Mouse (Mus musculus) forebrain, embryonic 15.5 days (tissue): Measurements from ENCODE around the gene 1110051M20Rik. TPM values are rescaled to one million over a fixed set of nuclear protein-coding genes. Genes with fewer than 3 reads are reported as not detected.
A peak's percentile ranks its signal among the peaks of the same experiment; 100 is the strongest.

ENCODE experiments used
- ATAC-seq: fragments of 200-750 bp; cut with Nextera tagmentation; replicated peaks from 2 replicates; pipeline ENCODE4 v1.8.0; 2017; ENCODE audit warnings: mild to moderate bottlenecking, moderate TSS enrichment, moderate library complexity
- H3K27ac ChIP-seq: fragments of 300-500 bp; sonication (generic); replicated peaks from 2 replicates; pipeline ENCODE4 v1.5.1; 2015; ENCODE audit warnings: mild to moderate bottlenecking, inconsistent platforms
- H3K27me3 ChIP-seq: fragments of 300-500 bp; sonication (generic); 2 replicates; pipeline ENCODE4 v1.6.1; 2015; ENCODE audit warnings: inconsistent platforms
- H3K36me3 ChIP-seq: fragments of 300-500 bp; sonication (generic); 2 replicates; pipeline ENCODE4 v1.6.1; 2015; ENCODE audit warnings: mild to moderate bottlenecking, inconsistent platforms
- H3K4me1 ChIP-seq: fragments of 300-500 bp; sonication (generic); 2 replicates; pipeline ENCODE4 v1.6.1; 2015; ENCODE audit warnings: inconsistent platforms
- H3K4me2 ChIP-seq: fragments of 300-500 bp; sonication (generic); replicated peaks from 2 replicates; pipeline ENCODE4 v1.6.1; 2015; ENCODE audit warnings: mild to moderate bottlenecking, inconsistent platforms
- H3K4me3 ChIP-seq: fragments of 300-500 bp; sonication (generic); 2 replicates; pipeline ENCODE4 v1.5.1; 2015; ENCODE audit warnings: mild to moderate bottlenecking, inconsistent platforms
- H3K9ac ChIP-seq: fragments of 300-500 bp; sonication (generic); replicated peaks from 2 replicates; pipeline ENCODE4 v1.6.1; 2015; ENCODE audit warnings: mild to moderate bottlenecking, inconsistent platforms
- H3K9me3 ChIP-seq: fragments of 300-500 bp; sonication (generic); 2 replicates; pipeline ENCODE4 v1.6.1; 2016; ENCODE audit warnings: inconsistent platforms
- WGBS: fragments of 180-500 bp; shearing (Covaris S2); methylation state at CpG from one replicate; pipeline ENCODE4 v1.1.7; 2015; ENCODE audit warnings: mixed read lengths; 5-methylcytosine and 5-hydroxymethylcytosine counted together
- polyA plus RNA-seq: library from polyadenylated mRNA; unstranded; fragments of >200 nt; fragmentation: Nextera tagmentation; extraction: Ambion mirVana; gene quantifications from 2 replicates; pipeline ENCODE4 v1.2.1, GENCODE M21; 2015

The 1110051M20Rik gene
- polyA plus RNA-seq, 1 experiment from 2014 or later: 168 TPM

DNA sequence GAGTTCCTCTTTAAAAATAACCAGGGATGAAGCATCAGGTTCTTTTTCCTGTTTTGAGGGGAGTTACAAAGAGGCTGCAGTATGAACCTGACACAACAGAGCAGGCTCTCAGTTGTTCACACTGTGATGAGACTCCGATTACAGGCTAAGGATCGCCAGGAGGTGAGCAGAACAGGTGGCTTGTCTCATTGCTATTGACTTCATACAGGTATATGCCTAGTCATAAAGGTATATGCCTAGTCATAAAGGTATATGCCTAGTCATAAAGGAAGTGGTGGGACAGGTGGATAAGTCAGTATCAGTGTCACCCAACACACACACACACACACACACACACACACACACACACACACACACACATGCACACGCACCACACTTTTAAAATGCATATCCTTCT lies 115.8 kb downstream of the 1110051M20Rik start:
- ATAC-seq: no peak
- Histone ChIP-seq H3K4me1 (peaks cover 68% of the 10 kb centered on the region), H3K36me3 (no peaks in the 10 kb centered on the region), H3K4me3 (no peak overlapping the region), H3K9ac (no peak overlapping the region), H3K27me3 (no peaks in the 10 kb centered on the region), H3K4me2 (no peak overlapping the region), H3K27ac (peak overlapping the region; percentile 72), H3K9me3 (no peaks in the 10 kb centered on the region)
- WGBS: 78% methylated on average over 3 of the region's 3 CpGs

GRCm38 (mm10) chr2:91327968-91328728 lies 116.4 kb downstream of the 1110051M20Rik start:
- Histone ChIP-seq H3K9ac (no peak overlapping the region), H3K9me3 (no peaks in the 10 kb centered on the region), H3K27ac (peak overlapping the region; percentile 72), H3K4me1 (peaks cover 68% of the 10 kb centered on the region), H3K27me3 (no peaks in the 10 kb centered on the region), H3K36me3 (no peaks in the 10 kb centered on the region), H3K4me2 (no peak overlapping the region), H3K4me3 (no peak overlapping the region)
- 15% methylated on average over 12 of the region's 12 CpGs for WGBS
- ATAC-seq: peak; percentile 76

- Histone ChIP-seq H3K27me3 (no peaks in the 10 kb centered on the region), H3K27ac (peak overlapping the region; percentile 72), H3K4me1 (peaks cover 61% of the 10 kb centered on the region), H3K36me3 (no peaks in the 10 kb centered on the region), H3K4me3 (no peak overlapping the region), H3K4me2 (no peak overlapping the region), H3K9me3 (no peaks in the 10 kb centered on the region), H3K9ac (no peak overlapping the region)
- no peak for ATAC-seq
- WGBS: 63% methylated on average over 13 of the region's 13 CpGs
Observed at GRCm38 (mm10) chr2:91326746-91327350, 117.7 kb downstream of the 1110051M20Rik start.

GRCm38 (mm10) chr2:91324761-91325421 lies 119.6 kb downstream of the 1110051M20Rik start:
- H3K27ac ChIP-seq: peak overlapping the region; percentile 71
- H3K36me3 ChIP-seq: no peaks in the 10 kb centered on the region
- no peak overlapping the region for H3K4me3 ChIP-seq
- H3K27me3 ChIP-seq: no peaks in the 10 kb centered on the region
- ATAC-seq: peak; percentile 65
- H3K9ac ChIP-seq: no peak overlapping the region
- peak overlapping the region; percentile 1; the same call in 1 of the 2 replicates for H3K4me2 ChIP-seq
- WGBS: 12% methylated on average over 15 of the region's 15 CpGs
- no peaks in the 10 kb centered on the region for H3K9me3 ChIP-seq
- H3K4me1 ChIP-seq: peaks cover 45% of the 10 kb centered on the region

GRCm38 (mm10) chr2:91324346-91324745 lies 120.2 kb downstream of the 1110051M20Rik start:
- Histone ChIP-seq H3K9ac (no peak overlapping the region), H3K36me3 (no peaks in the 10 kb centered on the region), H3K27ac (peak overlapping the region; percentile 71), H3K27me3 (no peaks in the 10 kb centered on the region), H3K4me3 (no peak overlapping the region), H3K4me1 (peaks cover 39% of the 10 kb centered on the region), H3K9me3 (no peaks in the 10 kb centered on the region), H3K4me2 (0 out of 2 replicates have a peak overlapping the region, but pooled peaks have one; percentile 1)
- no peak for ATAC-seq
- WGBS: 42% methylated on average over 1 of the region's 1 CpGs

DNA sequence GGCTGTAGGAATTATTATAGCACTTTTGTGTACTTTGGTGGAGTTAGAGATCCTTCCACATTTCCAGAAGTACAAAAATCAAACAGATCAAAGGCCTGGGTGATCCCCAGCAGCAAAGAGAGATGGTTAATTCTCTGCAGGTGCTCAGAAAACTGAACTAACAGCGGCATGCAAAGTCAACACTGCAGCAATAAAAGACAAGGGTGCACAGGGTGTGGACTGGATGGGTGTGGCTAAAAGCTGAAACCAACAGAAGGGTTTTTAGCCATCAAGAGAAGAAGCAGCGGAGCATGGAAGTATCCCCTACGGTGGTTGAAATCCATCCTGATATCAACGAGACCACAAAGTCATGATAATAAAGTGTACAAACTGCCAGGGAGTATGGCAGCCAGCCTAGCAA lies 122.0 kb downstream of the 1110051M20Rik start:
- no peaks in the 10 kb centered on the region for H3K36me3 ChIP-seq
- 76% methylated on average over 4 of the region's 4 CpGs for WGBS
- no peaks in the 10 kb centered on the region for H3K9me3 ChIP-seq
- no peak overlapping the region for H3K4me2 ChIP-seq
- no peak for ATAC-seq
- H3K27me3 ChIP-seq: no peaks in the 10 kb centered on the region
- no peak overlapping the region for H3K4me3 ChIP-seq
- peaks cover 26% of the 10 kb centered on the region for H3K4me1 ChIP-seq
- no peak overlapping the region for H3K27ac ChIP-seq
- no peak overlapping the region for H3K9ac ChIP-seq

DNA sequence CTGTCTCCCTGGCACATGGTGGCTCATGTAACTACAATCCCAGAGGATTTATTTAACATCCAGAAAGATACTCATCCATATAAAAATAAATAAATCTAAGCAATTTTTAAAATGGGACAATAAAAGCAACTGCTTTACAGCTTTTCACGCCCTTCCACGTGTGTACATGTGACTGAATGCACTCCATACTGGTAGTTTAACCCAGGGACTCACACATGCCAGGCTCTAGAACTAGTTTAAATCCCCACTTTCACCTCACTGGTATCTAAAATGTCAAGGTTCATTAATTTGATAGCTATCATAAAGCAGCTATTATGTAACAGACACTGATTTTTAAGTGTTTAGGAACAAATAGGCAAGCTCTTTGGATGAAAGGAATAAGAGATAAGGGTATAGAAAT lies 122.6 kb downstream of the 1110051M20Rik start:
- H3K4me1 ChIP-seq: peaks cover 21% of the 10 kb centered on the region
- no peak overlapping the region for H3K9ac ChIP-seq
- 95% methylated on average over 2 of the region's 2 CpGs for WGBS
- ATAC-seq: no peak
- H3K4me2 ChIP-seq: no peak overlapping the region
- H3K4me3 ChIP-seq: no peak overlapping the region
- H3K9me3 ChIP-seq: no peaks in the 10 kb centered on the region
- no peak overlapping the region for H3K27ac ChIP-seq
- H3K27me3 ChIP-seq: no peaks in the 10 kb centered on the region
- no peaks in the 10 kb centered on the region for H3K36me3 ChIP-seq

DNA sequence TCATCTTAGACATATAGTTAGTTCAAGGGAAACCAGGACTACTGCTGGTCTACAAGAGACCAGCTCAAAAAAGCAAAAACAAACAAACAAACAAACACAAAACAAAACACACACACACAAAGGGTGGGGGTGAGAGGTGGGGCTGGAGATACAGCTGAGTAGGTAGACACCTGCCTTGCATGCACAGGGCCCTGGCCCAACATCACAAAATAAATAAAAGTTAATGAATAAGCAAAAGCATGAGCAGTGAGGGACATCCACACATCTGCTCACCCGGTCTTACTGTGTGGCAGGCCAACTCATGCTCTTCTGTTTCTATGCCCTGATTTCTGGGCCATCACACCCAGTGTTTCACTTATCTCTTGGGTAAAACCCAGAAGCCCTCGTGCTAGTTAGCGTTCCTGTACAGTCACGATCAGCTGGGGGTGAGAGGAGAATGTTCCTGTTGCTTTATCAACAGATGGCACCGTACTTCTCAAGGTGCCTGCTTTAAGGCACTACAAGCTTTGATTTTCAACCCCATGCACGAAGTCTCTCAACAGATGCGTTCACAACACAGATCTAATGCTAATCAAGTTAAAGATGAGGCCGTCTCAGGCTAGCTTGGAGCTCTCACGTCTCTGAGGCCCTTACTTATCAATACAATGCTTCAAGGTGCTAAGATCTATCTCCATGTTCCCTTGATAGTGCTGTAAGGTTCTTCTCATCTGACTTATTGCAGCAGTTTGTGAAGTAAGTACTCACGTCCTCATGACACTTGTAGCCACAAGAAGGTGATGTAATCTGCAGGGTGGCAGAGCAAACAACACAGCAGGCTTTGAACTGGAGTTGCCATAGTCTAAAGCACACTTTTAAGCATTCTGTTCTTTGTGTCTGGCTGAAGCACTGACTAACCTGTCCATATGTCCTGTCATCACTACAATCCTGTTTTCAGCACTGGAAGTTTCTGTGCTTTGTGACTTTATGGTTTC lies 123.7 kb downstream of the 1110051M20Rik start:
- ATAC-seq: no peak
- Histone ChIP-seq H3K4me2 (no peak overlapping the region), H3K9ac (no peak overlapping the region), H3K27me3 (no peaks in the 10 kb centered on the region), H3K4me1 (peaks cover 14% of the 10 kb centered on the region), H3K9me3 (no peaks in the 10 kb centered on the region), H3K36me3 (no peaks in the 10 kb centered on the region), H3K4me3 (no peak overlapping the region), H3K27ac (no peak overlapping the region)
- 85% methylated on average over 10 of the region's 10 CpGs for WGBS

GRCm38 (mm10) chr2:91314184-91314583 lies 130.3 kb downstream of the 1110051M20Rik start:
- Histone ChIP-seq H3K27ac (no peak overlapping the region), H3K27me3 (no peaks in the 10 kb centered on the region), H3K4me3 (no peak overlapping the region), H3K4me2 (no peak overlapping the region), H3K4me1 (peaks cover 7% of the 10 kb centered on the region; the same call in 1 of the 2 replicates), H3K9me3 (no peaks in the 10 kb centered on the region), H3K36me3 (no peaks in the 10 kb centered on the region), H3K9ac (no peak overlapping the region)
- no peak for ATAC-seq
- WGBS: 89% methylated on average over 7 of the region's 7 CpGs

GRCm38 (mm10) chr2:91312578-91313311 lies 131.8 kb downstream of the 1110051M20Rik start:
- H3K9me3 ChIP-seq: no peaks in the 10 kb centered on the region
- ATAC-seq: no peak
- no peak overlapping the region for H3K4me3 ChIP-seq
- no peak overlapping the region; the same call in 1 of the 2 replicates for H3K9ac ChIP-seq
- H3K4me1 ChIP-seq: peaks cover 7% of the 10 kb centered on the region; the same call in 1 of the 2 replicates
- H3K4me2 ChIP-seq: no peak overlapping the region
- no peaks in the 10 kb centered on the region for H3K27me3 ChIP-seq
- WGBS: 52% methylated on average over 10 of the region's 10 CpGs
- no peaks in the 10 kb centered on the region for H3K36me3 ChIP-seq
- H3K27ac ChIP-seq: no peak overlapping the region; the same call in 1 of the 2 replicates

DNA sequence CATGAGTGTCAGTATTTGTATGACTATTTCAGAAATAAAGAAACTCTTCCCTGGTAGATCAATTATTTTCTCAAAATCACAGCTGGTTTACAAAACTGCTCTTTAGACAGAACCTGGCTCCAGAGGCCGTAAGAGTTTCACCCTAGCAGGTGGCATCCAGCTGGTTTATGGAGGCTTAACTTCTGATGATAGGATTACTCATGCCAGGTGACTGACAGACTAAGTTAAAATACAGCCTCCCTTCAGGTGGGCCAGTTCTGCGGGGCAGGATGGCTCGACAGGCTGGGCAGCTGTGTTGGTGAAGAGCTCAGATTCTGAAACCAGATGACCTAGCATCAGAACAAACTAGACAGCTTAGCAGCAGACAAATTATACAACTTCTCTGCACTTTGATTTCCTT lies 135.0 kb downstream of the 1110051M20Rik start:
- H3K27ac ChIP-seq: no peak overlapping the region
- WGBS: 70% methylated on average over 3 of the region's 3 CpGs
- no peak overlapping the region for H3K4me3 ChIP-seq
- no peaks in the 10 kb centered on the region for H3K9me3 ChIP-seq
- ATAC-seq: no peak
- no peak overlapping the region for H3K9ac ChIP-seq
- H3K36me3 ChIP-seq: no peaks in the 10 kb centered on the region
- no peak overlapping the region for H3K4me2 ChIP-seq
- peaks cover 10% of the 10 kb centered on the region; the same call in 1 of the 2 replicates for H3K4me1 ChIP-seq
- H3K27me3 ChIP-seq: no peaks in the 10 kb centered on the region
